Mouse (Mus musculus) spleen, adult 18-20 months (tissue): Measurements from ENCODE around the gene Pisd.

Experiments used
- DNase-seq, 2 experiments: peaks; one replicate each; pipeline ENCODE4 v3.0.0; 2022; ENCODE audit warnings: mixed read lengths in 2 of 2

Pisd gene

DNA sequence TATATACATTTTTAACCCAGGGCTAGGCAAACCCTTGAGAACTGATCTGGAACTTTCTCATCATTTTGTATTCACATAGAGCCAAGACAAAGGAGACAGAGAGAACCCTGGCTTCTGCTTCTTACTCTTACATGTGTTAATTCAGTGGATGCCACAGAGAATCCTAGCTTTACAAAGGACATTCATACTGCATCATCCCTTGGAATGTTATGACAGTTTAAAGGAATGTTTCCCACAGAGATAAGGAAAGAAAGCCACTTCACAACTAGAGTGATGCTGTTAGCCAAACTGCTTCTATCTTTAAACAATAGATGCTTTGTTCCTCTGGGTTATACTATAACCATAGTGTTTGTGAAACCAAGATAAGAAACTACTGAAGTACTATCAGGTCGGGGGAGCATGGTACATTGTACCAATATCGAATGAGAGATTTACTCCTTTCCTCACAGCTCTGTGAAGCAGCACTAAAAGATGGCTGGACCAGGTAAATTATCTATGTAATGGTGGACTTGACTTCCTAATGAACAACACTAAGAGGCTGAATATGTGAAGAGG, 79.1 kb downstream of the Pisd start:
- DNase-seq = no peak

DNA sequence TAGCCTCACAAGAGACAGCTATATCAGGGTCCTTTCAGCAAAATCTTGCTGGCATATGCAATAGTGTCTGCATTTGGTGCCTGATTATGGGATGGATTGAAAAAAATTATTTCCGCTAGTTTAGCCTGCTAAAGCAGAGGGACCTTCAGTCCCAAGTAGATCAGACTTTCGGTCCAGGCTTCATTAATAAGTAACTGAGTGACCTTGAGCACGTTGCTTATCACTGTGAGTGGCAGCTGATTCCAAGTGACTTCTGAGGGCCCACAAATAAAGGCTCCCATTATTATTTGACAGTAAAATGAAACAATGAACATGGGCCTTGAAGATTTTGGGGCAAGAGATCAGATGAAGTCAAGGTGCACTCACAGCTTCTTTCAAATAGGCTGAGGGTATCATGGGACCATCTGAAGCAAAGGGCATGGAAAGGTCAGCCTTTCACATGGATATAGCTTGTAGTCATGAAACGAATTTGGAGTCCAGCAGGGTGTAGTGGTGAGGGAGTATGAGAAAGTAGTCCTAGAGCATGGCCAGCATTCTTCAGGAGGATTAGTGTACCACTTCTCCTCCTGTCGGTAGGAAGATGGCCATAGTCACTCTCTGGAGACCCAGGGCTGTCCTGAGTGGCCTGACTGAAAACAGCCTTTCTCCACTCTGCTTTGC, 88.1 kb downstream of the Pisd start:
- no peak for DNase-seq

DNA sequence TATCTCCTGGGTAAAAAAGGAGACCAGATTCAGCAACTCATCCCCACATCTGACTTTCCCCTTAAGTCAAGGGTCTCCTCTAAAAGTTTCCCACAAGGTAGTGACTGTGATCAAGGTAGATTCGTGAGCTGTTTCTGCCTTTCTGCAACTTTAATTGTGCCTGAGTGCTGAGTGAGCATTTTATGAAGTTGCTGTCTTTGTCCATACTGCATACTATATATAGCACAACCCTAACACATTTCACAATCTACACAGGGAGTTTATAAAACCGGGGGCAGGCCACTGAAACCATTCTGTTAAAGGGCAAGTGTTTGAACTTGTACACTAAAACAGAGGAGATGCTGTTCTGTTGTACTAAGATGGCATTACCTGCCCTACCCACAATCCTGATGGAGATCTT, 92.0 kb downstream of the Pisd start:
- DNase-seq = no peak
